Mouse (Mus musculus) spleen, adult 2 months (tissue): ENCODE measurements around the gene Ccdc69.

Source experiments
- CTCF ChIP-seq: fragments of 200-500 bp; IDR thresholded peaks from 2 replicates; pipeline ENCODE4 v1.5.1; 2011; ENCODE audit warnings: mild to moderate bottlenecking, inconsistent platforms; ENCODE audit not compliant: insufficient read depth, insufficient read length, insufficient replicate concordance; ENCODE audit errors: extremely low read depth
- POLR2A ChIP-seq: fragments of 200-500 bp; IDR thresholded peaks from 2 replicates; pipeline ENCODE4 v1.6.1; 2011; ENCODE audit warnings: low read depth, low read length, inconsistent platforms

GRCm38 (mm10) chr11:55116004-55116403 is 38.1 kb upstream of the Ccdc69 start:
- TF ChIP-seq CTCF (no peak), POLR2A (no peak)
